Mouse (Mus musculus) hindbrain, embryonic 13.5 days (tissue): Measurements from ENCODE around the gene Naa38. TPM values are rescaled to one million over a fixed set of nuclear protein-coding genes. Genes with fewer than 3 reads are reported as not detected.
A peak's percentile ranks its signal among the peaks of the same experiment; 100 is the strongest.
"Not testable (repeated sequence)": the region's sequence is repeated elsewhere in the genome, so short reads cannot be mapped to it uniquely, and the experiment has no call there.

ENCODE experiments used
- ATAC-seq: fragments of 200-750 bp; cut with Nextera tagmentation; 2 replicates; pipeline ENCODE4 v1.8.0; 2017; ENCODE audit warnings: moderate TSS enrichment; ENCODE audit not compliant: low FRiP score
- H3K27ac ChIP-seq: fragments of 300-500 bp; sonication (generic); 2 replicates; pipeline ENCODE4 v1.5.1; 2015; ENCODE audit warnings: inconsistent platforms, mild to moderate bottlenecking, moderate library complexity
- H3K27me3 ChIP-seq: fragments of 300-500 bp; sonication (generic); 2 replicates; pipeline ENCODE4 v1.6.1; 2015; ENCODE audit warnings: mild to moderate bottlenecking, inconsistent platforms
- H3K36me3 ChIP-seq: fragments of 300-500 bp; sonication (generic); 2 replicates; pipeline ENCODE4 v1.6.1; 2015; ENCODE audit warnings: mild to moderate bottlenecking, inconsistent platforms
- H3K4me1 ChIP-seq: fragments of 300-500 bp; sonication (generic); replicated peaks from 2 replicates; pipeline ENCODE4 v1.6.1; 2015; ENCODE audit warnings: inconsistent platforms
- H3K4me2 ChIP-seq: fragments of 300-500 bp; sonication (generic); 2 replicates; pipeline ENCODE4 v1.6.1; 2015; ENCODE audit warnings: inconsistent platforms, mild to moderate bottlenecking, moderate library complexity
- H3K4me3 ChIP-seq: fragments of 300-500 bp; sonication (generic); 2 replicates; pipeline ENCODE4 v1.5.1; 2015; ENCODE audit warnings: mild to moderate bottlenecking, inconsistent platforms
- H3K9ac ChIP-seq: fragments of 300-500 bp; sonication (generic); 2 replicates; pipeline ENCODE4 v1.6.1; 2015; ENCODE audit warnings: mild to moderate bottlenecking, inconsistent platforms
- H3K9me3 ChIP-seq: fragments of 300-500 bp; sonication (generic); 2 replicates; pipeline ENCODE4 v1.6.1; 2016; ENCODE audit warnings: inconsistent platforms
- WGBS: fragments of 180-500 bp; shearing (Covaris S2); methylation state at CpG from one replicate; pipeline ENCODE4 v1.1.7; 2015; 5-methylcytosine and 5-hydroxymethylcytosine counted together
- polyA plus RNA-seq: library from polyadenylated mRNA; unstranded; fragments of >200 nt; fragmentation: Nextera tagmentation; extraction: Ambion mirVana; gene quantifications from 2 replicates; pipeline ENCODE4 v1.2.1, GENCODE M21; 2015

The Naa38 gene
- 103 and 105 TPM in 2 replicates for polyA plus RNA-seq

DNA sequence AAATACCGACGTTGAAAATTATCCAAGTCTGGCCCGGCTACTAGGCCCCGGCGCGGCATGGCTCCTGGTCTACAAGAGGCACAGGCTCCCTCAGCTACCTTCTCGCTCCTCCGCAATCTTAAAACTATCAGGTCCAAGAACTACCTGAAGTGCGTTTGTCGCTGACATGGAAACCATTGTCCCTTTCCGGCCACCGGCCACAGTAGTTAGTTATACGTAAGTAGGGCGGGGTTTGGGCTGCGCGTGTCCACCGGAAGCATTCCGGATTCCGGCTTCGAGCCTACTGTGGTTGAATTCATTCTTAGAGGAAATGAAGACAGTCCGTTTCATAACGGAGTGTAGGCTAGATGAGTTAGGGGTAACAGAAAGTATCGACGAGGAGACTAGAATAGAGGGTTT lies at the start of gene Naa38, which contains the start of gene Cyb5d1:
Naa38 (plus strand) TSS at position 253 of the 399 bp plus-strand sequence.
Cyb5d1 (minus strand) TSS at position 397 of the 399 bp plus-strand sequence.
- WGBS: under 1% methylated on average over 24 of the region's 24 CpGs
- Histone ChIP-seq H3K4me2 (peak within 1 kb of the TSS; percentile 80), H3K27ac (peak within 1 kb of the TSS; percentile 98), H3K36me3 (peaks cover 26% of the 10 kb centered on the region), H3K27me3 (peaks cover 18% of the 10 kb centered on the region), H3K9ac (peak within 1 kb of the TSS; percentile 87), H3K4me3 (peak within 1 kb of the TSS; percentile 66), H3K4me1 (peaks cover 38% of the 10 kb centered on the region)
- not testable (repeated sequence) for H3K9me3 ChIP-seq
- peak; percentile 80 for ATAC-seq

DNA sequence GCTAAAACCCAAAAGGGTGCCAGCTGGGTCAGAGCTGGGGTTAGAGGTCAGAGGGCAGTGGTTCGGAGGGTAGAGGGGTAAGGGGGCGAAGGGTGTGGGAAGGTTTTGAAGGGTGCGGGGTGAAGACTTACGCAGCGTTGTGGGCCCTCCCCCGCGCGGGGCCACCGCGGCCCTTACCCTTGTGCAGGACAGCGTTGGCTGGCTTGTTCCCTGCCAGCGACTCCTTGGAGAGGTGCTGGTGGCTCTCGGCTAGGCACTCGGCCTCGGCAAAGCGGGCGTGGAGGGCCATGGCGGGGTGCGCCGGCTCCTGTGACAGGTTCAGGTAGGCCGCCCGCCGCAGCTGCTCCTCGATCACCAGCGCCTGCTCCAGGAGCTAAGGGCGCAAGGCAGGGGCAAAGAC lies 48.8 kb upstream of the Naa38 start:
- WGBS: 89% methylated on average over 18 of the region's 26 CpGs
- H3K4me3 ChIP-seq: no peak overlapping the region
- ATAC-seq: no peak
- H3K27ac ChIP-seq: no peak overlapping the region
- no peaks in the 10 kb centered on the region for H3K9me3 ChIP-seq
- H3K4me2 ChIP-seq: no peak overlapping the region
- H3K9ac ChIP-seq: no peak overlapping the region
- H3K36me3 ChIP-seq: peaks cover 87% of the 10 kb centered on the region
- H3K27me3 ChIP-seq: no peaks in the 10 kb centered on the region
- H3K4me1 ChIP-seq: peaks cover 9% of the 10 kb centered on the region

DNA sequence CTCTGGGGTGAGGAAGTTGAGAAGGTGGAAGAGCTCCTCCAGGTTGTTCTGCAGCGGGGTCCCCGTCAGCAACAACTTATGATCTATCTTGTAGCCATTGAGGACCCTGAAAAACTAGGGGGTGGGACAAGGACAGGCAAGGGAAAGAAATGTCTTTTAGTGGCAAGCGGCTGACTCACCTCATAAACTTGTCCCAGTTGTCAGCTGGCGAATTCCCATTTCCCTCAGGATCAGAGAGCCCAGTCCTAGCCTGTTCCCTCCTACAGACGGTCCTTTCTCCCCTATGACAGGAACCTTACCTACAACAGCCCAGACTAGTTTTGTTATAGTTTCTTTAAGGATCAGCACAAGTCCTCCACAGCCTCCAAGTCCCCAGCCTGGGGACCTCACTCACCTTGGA lies 38.7 kb upstream of the Naa38 start:
- Histone ChIP-seq H3K4me3 (no peak overlapping the region), H3K4me2 (no peak overlapping the region), H3K27ac (no peak overlapping the region), H3K4me1 (peaks cover 4% of the 10 kb centered on the region; the same call in 1 of the 2 replicates), H3K9me3 (no peaks in the 10 kb centered on the region), H3K9ac (no peak overlapping the region), H3K36me3 (peaks cover 100% of the 10 kb centered on the region), H3K27me3 (no peaks in the 10 kb centered on the region)
- WGBS: 95% methylated on average over 5 of the region's 5 CpGs
- no peak for ATAC-seq

DNA sequence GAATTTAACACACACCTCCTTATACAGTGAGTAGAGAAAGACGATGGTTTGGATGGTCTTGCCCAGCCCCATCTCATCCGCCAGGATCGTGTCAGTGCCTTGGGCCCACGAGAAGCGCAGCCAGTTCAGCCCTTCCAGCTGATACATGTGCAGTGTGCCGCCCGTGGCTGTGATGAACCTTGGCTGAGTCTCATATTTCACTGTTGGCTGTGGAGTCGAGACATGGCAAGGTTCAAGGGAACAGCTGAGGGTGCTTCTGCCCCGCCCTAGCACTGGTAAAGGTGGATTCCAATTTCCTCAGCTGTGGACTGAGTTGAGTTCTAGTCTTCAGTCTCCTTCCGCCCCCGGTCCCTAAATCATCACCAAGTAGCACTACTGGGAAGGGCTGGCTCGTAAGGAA lies 37.6 kb upstream of the Naa38 start:
- no peaks in the 10 kb centered on the region for H3K27me3 ChIP-seq
- no peak overlapping the region for H3K9ac ChIP-seq
- H3K9me3 ChIP-seq: no peaks in the 10 kb centered on the region
- 93% methylated on average over 12 of the region's 12 CpGs for WGBS
- H3K27ac ChIP-seq: no peak overlapping the region
- no peak for ATAC-seq
- H3K36me3 ChIP-seq: peaks cover 99% of the 10 kb centered on the region
- H3K4me3 ChIP-seq: no peak overlapping the region
- no peak overlapping the region for H3K4me2 ChIP-seq
- H3K4me1 ChIP-seq: peaks cover 12% of the 10 kb centered on the region; the same call in 1 of the 2 replicates

DNA sequence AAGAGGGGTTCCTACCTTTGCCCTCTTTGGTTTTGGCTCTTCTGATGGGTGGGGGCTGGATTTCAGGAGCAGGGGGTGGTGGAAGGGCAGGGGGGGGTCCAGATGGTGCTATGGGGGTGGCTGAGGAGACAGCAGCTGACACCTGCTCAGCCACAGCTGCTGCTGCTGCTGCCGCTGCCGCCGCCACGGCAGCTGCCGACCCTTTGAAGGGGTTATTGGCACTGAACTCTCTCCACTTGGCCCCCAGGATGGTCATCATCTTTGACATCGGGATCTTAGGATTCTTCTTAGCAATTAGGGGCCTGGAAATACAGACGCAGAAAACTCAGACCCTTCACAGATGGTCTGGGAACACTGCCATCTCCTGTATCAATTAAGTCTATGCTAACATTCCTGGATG lies 33.3 kb upstream of the Naa38 start:
- H3K9me3 ChIP-seq: no peaks in the 10 kb centered on the region
- H3K4me3 ChIP-seq: no peak overlapping the region
- H3K36me3 ChIP-seq: peaks cover 74% of the 10 kb centered on the region
- WGBS: 39% methylated on average over 7 of the region's 7 CpGs
- H3K4me2 ChIP-seq: no peak overlapping the region
- H3K9ac ChIP-seq: no peak overlapping the region; the same call in 1 of the 2 replicates
- peak overlapping the region; percentile 30; the same call in 1 of the 2 replicates for H3K27ac ChIP-seq
- H3K4me1 ChIP-seq: peaks cover 42% of the 10 kb centered on the region
- ATAC-seq: no peak
- no peaks in the 10 kb centered on the region for H3K27me3 ChIP-seq

DNA sequence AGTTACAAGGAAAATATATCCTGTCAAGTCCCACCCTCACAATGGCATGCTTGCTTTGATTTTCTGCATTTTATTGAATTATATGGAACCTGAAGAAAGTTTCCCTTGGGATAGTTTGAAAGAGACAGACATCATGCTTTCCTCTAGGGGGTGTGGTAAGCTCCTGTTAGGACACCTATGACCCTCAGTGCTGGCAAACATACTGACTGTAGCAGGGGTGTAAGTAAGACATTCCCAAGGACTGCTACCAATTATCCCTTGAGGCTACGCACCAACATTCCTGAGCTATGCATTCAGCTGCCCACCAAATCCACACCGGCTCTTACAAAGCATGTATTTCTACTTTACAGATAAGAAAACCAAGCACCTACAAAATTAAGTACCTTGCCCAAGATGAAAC lies 32.8 kb upstream of the Naa38 start:
- H3K4me2 ChIP-seq: no peak overlapping the region
- H3K27ac ChIP-seq: no peak overlapping the region
- H3K27me3 ChIP-seq: no peaks in the 10 kb centered on the region
- ATAC-seq: no peak
- H3K9ac ChIP-seq: no peak overlapping the region
- no peaks in the 10 kb centered on the region for H3K9me3 ChIP-seq
- H3K36me3 ChIP-seq: peaks cover 69% of the 10 kb centered on the region
- 95% methylated on average over 2 of the region's 2 CpGs for WGBS
- H3K4me3 ChIP-seq: no peak overlapping the region
- peaks cover 44% of the 10 kb centered on the region for H3K4me1 ChIP-seq

DNA sequence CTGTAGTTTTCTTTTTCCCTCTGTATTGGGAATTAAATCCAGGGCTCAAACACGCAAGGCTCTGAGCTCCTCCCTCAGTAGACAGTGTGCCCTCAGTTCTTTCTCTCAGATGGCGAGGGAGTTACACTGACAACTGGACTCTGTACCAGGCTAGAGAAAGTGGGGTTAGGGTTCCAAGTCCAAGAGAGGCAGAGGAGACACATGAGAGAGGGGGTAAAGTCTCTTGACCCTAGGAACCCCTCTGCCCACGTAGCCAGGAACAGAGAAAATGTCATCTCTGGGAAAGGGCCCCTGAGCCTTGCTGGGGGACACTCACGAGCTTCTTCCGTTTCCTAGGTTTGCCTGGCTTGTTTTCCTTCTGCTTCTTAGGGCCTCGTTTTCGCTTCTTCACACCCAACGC lies 30.9 kb upstream of the Naa38 start:
- Histone ChIP-seq H3K27ac (peak overlapping the region; percentile 100), H3K9ac (peak overlapping the region; percentile 80), H3K36me3 (peaks cover 50% of the 10 kb centered on the region), H3K4me3 (no peak overlapping the region), H3K27me3 (no peaks in the 10 kb centered on the region), H3K4me1 (peaks cover 52% of the 10 kb centered on the region), H3K9me3 (no peaks in the 10 kb centered on the region), H3K4me2 (peak overlapping the region; percentile 94)
- WGBS: 50% methylated on average over 8 of the region's 8 CpGs
- ATAC-seq: no peak

DNA sequence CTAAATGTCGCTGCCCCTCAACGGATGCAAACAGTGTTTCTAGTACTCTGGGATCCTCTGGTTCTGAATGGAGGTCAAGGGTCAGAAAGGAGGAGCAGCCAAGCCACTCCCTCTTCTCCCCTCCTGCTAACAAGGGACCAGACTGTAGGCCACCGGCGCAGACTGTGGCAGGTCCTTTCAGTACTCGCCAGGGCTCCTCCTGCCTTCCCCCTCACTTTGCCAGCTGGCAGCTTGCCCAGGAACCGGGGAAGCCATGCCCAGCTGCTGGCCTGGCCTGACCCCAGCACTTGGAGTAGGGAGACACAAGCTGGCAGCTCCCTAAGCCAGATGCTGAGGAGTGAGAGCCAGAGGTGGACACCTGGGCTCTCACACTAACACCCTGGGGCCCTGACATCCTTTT lies 30.4 kb upstream of the Naa38 start:
- Histone ChIP-seq H3K4me1 (peaks cover 55% of the 10 kb centered on the region), H3K27ac (peak overlapping the region; percentile 100), H3K27me3 (no peaks in the 10 kb centered on the region), H3K9ac (peak overlapping the region; percentile 80), H3K36me3 (peaks cover 45% of the 10 kb centered on the region), H3K9me3 (no peaks in the 10 kb centered on the region), H3K4me3 (peak overlapping the region; percentile 96), H3K4me2 (peak overlapping the region; percentile 94)
- ATAC-seq: peak; percentile 41
- under 1% methylated on average over 6 of the region's 6 CpGs for WGBS

DNA sequence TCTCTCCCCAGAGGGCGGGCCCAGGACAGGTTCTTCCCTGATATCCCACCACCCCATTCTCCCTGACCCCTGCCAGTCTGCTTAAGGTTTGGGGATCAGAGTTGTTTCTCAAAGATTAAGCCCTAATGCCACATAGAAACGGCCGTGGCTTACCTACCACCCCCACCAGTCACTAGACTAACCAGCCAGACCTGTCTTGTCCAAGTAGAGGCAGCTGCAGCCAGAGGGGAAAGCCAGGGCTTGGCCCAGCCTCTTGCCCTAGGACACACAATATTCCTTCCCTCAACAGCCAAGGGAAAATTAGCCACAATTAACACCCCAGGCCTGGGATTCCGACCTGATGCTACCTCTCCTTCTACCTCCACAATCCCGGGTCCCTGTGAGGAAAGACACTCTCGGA lies 29.6 kb upstream of the Naa38 start:
- peaks cover 37% of the 10 kb centered on the region for H3K36me3 ChIP-seq
- H3K4me2 ChIP-seq: peak overlapping the region; percentile 94
- ATAC-seq: 0 out of 2 replicates have a peak, but pooled peaks have one; percentile 4
- H3K27ac ChIP-seq: peak overlapping the region; percentile 100
- peaks cover 59% of the 10 kb centered on the region for H3K4me1 ChIP-seq
- H3K27me3 ChIP-seq: no peaks in the 10 kb centered on the region
- H3K4me3 ChIP-seq: peak overlapping the region; percentile 96
- 27% methylated on average over 6 of the region's 6 CpGs for WGBS
- peak overlapping the region; percentile 80 for H3K9ac ChIP-seq
- H3K9me3 ChIP-seq: no peaks in the 10 kb centered on the region

DNA sequence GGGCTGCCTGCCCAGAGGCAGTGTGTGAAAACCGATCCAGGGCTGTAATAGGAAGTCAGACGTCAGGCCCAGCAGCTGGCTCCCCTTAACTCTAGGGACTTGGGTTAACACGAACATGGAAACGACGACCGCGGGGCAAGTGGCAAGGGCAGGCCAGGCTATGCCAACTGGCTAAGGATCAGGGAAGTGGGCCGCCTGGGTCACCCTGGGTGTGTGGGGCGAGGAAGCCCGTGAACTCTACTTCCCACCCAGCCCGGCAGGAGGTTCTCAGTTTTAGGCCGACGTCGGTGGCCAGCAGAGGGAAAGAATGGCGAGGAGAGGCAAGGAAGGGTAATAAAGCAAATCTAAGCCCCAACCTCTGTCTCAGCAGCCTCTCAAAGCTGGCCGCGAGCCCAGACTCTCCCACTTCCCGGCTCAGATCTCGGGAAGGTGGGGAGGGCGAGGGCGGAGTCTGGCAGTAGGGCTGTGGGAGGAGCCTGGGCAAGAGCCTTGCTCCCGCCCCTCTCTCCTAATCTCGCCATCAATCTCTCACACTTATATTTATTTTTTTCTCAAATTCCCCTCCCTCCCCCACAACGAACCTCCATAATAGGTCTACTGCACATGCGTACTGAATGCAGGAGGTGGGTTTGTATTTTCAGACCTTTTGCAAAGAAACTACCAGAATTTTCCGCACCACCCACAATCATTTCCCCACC lies 29.0 kb upstream of the Naa38 start:
- Histone ChIP-seq H3K4me3 (peak overlapping the region; percentile 96), H3K9ac (peak overlapping the region; percentile 100), H3K36me3 (peaks cover 31% of the 10 kb centered on the region), H3K27ac (peak overlapping the region; percentile 100), H3K4me1 (peaks cover 63% of the 10 kb centered on the region), H3K4me2 (peak overlapping the region; percentile 94), H3K27me3 (no peaks in the 10 kb centered on the region), H3K9me3 (no peaks in the 10 kb centered on the region)
- peak; percentile 85 for ATAC-seq
- under 1% methylated on average over 26 of the region's 26 CpGs for WGBS

DNA sequence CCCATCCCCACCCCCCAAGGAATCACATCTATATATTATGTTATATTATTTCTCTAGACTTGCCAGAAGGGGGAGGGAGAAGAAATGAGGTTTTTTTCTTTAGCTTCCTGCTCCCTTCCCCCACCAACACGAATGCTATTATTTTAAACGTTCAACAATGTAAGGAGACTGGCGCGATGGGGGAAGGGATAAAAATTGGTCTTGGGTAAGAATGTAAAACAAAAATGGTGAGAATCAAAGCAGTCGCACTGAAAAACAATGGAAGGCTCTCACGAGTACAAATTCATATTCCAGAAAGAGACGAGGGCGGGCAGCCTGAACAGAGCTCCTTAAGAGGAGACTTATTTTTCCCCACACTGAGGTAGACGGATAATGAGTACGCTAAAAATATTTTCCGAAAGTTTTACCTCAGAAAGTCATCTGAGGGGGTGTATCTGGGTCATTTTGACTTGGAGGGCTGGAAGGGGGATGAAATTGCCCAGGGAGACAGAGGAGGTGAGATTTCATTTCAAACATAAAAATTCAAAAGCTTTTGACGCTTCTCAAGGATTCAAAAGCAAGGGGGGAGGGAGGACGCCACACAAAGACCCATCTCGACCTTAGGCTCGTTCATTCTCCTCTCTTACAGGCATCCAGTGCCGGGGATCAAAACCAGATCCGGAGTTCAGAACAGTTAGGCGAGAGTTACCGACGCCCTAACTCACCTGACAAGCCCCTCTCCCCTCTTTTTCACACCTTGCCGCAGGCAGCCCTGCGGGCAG lies 28.3 kb upstream of the Naa38 start:
- WGBS: under 1% methylated on average over 22 of the region's 22 CpGs
- ATAC-seq: no peak
- Histone ChIP-seq H3K27ac (peak overlapping the region; percentile 100), H3K4me3 (peak overlapping the region; percentile 96), H3K4me2 (peak overlapping the region; percentile 94), H3K9ac (peak overlapping the region; percentile 100), H3K27me3 (no peaks in the 10 kb centered on the region), H3K4me1 (peaks cover 63% of the 10 kb centered on the region), H3K9me3 (no peaks in the 10 kb centered on the region), H3K36me3 (peaks cover 24% of the 10 kb centered on the region)

DNA sequence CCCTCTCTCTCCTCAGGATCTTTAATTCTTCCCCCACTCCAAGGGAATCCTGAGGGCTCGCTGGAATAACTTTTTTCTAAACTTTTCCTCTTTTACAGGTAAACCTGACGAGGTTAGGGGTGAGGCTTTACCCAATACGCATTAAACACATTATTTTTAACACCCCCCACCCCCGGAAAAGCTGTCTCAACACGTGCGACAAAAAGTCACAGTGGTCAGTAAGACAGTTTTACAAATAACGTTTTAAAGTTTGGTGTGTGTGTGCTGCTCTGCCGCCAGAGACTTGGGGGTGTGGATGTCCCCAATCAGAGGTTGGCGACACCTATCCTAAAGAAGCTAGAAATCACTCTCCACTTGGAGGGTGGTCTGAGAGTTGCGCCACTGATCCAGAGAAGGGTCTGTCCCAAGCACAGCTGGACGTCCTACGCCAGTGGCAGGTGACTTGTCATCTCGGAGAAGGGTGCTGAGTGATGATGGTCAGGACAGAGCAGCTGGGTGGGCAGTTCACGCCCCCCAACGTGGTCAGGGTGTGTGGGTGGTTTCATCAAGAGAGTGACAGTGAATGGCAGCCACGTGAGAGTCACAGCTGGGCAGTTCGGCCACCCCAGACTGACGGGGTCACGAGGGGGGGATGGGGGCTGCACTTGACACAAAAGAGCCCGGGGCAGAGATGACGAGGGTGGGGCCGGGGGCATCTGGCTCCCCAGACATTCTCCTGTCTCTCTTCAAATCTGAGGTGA lies 27.5 kb upstream of the Naa38 start:
- Histone ChIP-seq H3K27ac (peak overlapping the region; percentile 100), H3K4me2 (peak overlapping the region; percentile 94), H3K4me1 (peaks cover 66% of the 10 kb centered on the region), H3K9me3 (no peaks in the 10 kb centered on the region), H3K36me3 (peaks cover 18% of the 10 kb centered on the region), H3K27me3 (no peaks in the 10 kb centered on the region), H3K4me3 (peak overlapping the region; percentile 96), H3K9ac (peak overlapping the region; percentile 100)
- WGBS: under 1% methylated on average over 22 of the region's 22 CpGs
- ATAC-seq: no peak; the same call in 1 of the 2 replicates
